Mouse (Mus musculus): ENCODE data around the gene Tchh. TPM values are rescaled to one million over a fixed set of nuclear protein-coding genes. Genes with fewer than 3 reads are reported as not detected.

Tchh gene
- 1.4 and 1.9 TPM in 2 replicates for polyA plus RNA-seq (2014; fragmentation: Nextera tagmentation; extraction: Ambion mirVana)

DNA sequence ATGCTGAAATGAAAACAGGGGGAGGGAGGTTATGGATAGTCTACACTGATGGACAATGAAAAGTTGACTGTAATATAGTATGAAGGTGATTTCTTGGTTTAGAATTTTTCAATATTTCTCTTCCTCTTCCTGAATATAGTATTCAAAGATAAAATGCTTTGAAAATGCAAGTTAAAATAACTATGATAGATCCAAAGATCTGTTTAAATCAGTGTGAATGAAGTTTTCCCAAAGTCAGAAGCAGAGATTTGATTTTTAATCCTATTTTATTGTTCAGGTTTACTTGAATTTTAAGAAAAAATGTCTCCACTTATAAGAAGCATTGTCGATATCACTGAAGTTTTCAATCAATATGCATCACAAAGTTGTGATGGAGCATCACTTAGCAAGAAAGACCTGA is at the start of gene Tchh:
Gene Tchh, plus strand, starts transcription at position 301 of the 400 bp plus-strand sequence.
- peaks cover 29% of the 10 kb centered on the region for H3K27me3 ChIP-seq (ENCODE audit: insufficient read depth, low read length)
- no peak for TF ChIP-seq CTCF (IDR thresholded peaks at IDR 0.05; ENCODE audit: low read depth)

GRCm38 (mm10) chr3:93393366-93393765 is 48.8 kb upstream of the Tchh start, which contains the start of gene Rptn:
Rptn (plus strand) TSS chr3:93393699.
- Histone ChIP-seq H3K36me3 (ENCODE audit: insufficient read depth) (no peaks in the 10 kb centered on the region), H3K9me3 (ENCODE audit: low read depth, low read length) (no peaks in the 10 kb centered on the region), H3K27ac (ENCODE audit: low read depth) (no peak within 1 kb of the TSS), H3K27me3 (ENCODE audit: insufficient read depth, low read length) (no peaks in the 10 kb centered on the region), H3K4me1 (ENCODE audit: insufficient read depth) (no peaks in the 10 kb centered on the region), H3K9ac (no peak within 1 kb of the TSS), H3K4me3 (ENCODE audit: low read depth, low read length) (no peak within 1 kb of the TSS), H3K4me2 (no peak within 1 kb of the TSS)
- 53% methylated on average over 2 of the region's 2 CpGs for WGBS
- DNase-seq, result no peak
- no peak for ATAC-seq (ENCODE audit: insufficient read depth)
- no peak for TF ChIP-seq CTCF (IDR thresholded peaks at IDR 0.05; ENCODE audit: low read depth)

More for the DNA sequence above, at the start of gene Tchh:
- ATAC-seq (ENCODE audit: insufficient read depth) (no peak), DNase-seq (no peak)
- Histone ChIP-seq H3K4me2 (peak within 1 kb of the TSS; percentile 87), H3K4me3 (ENCODE audit: low read depth, low read length) (peak within 1 kb of the TSS; percentile 49), H3K27ac (ENCODE audit: low read depth) (no peak within 1 kb of the TSS), H3K9me3 (ENCODE audit: low read depth, low read length) (no peaks in the 10 kb centered on the region), H3K36me3 (ENCODE audit: insufficient read depth) (no peaks in the 10 kb centered on the region), H3K4me1 (ENCODE audit: insufficient read depth) (no peaks in the 10 kb centered on the region), H3K9ac (no peak within 1 kb of the TSS)
- 78% methylated on average over 1 of the region's 1 CpGs for WGBS

DNA sequence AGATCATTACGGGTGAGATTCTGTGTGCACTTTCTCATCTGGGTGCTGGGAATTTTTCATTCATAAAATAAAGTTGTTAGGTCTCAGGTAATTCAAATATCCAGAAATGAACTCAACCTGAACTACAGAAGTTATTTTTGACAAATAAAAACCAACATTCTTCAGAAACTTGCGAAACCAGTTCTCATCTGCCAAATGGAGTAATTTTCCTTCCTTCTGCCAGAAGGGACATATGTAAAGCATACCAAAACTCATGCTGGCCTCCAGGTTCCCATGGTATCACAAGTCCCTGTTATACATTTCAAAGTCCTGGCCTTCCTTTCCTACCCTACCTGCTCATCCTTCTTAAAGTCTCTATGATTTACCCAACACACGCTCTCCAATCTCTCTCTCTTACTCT is 38.2 kb upstream of the Tchh start:
- 80% methylated on average over 3 of the region's 3 CpGs for WGBS
- no peak for TF ChIP-seq CTCF (IDR thresholded peaks at IDR 0.05; ENCODE audit: low read depth)
- DNase-seq, result peak; percentile 69
- no peak overlapping the region for H3K4me2 ChIP-seq
- H3K9me3 ChIP-seq (ENCODE audit: low read depth, low read length), result no peaks in the 10 kb centered on the region
- H3K9ac ChIP-seq, result no peak overlapping the region
- H3K36me3 ChIP-seq (ENCODE audit: insufficient read depth), result no peaks in the 10 kb centered on the region
- no peak overlapping the region for H3K4me3 ChIP-seq (ENCODE audit: low read depth, low read length)
- no peaks in the 10 kb centered on the region for H3K4me1 ChIP-seq (ENCODE audit: insufficient read depth)
- no peak for ATAC-seq (ENCODE audit: insufficient read depth)
- no peak overlapping the region for H3K27ac ChIP-seq (ENCODE audit: low read depth)
- H3K27me3 ChIP-seq (ENCODE audit: insufficient read depth, low read length), result no peaks in the 10 kb centered on the region

DNA sequence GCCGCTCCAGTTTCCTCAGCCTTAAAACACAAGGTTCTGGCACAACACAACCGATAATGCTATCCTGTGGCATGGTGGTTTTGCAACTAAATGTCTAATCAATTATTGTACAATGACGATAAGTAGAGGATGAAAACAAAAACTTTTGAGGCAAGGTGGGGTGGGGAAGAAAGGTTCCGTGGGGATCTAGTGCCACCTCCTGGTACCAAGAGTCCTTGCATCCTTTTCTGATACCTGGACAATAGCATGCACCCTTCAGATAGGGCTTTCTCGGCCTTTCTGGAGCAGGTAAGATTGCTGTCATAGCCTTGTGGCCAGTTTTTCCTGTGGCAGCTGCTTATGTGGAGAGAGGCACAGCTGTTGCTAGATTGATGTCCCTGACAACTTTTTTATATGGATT is 35.1 kb upstream of the Tchh start:
- Histone ChIP-seq H3K36me3 (ENCODE audit: insufficient read depth) (no peaks in the 10 kb centered on the region), H3K9me3 (ENCODE audit: low read depth, low read length) (no peaks in the 10 kb centered on the region), H3K4me3 (ENCODE audit: low read depth, low read length) (no peak overlapping the region), H3K4me1 (ENCODE audit: insufficient read depth) (no peaks in the 10 kb centered on the region), H3K4me2 (no peak overlapping the region), H3K27ac (ENCODE audit: low read depth) (no peak overlapping the region), H3K27me3 (ENCODE audit: insufficient read depth, low read length) (no peaks in the 10 kb centered on the region), H3K9ac (no peak overlapping the region)
- peak; percentile 80 for TF ChIP-seq CTCF (IDR thresholded peaks at IDR 0.05; ENCODE audit: low read depth)
- WGBS, result 31% methylated on average over 5 of the region's 5 CpGs
- peak; percentile 35; the same call in 1 of the 2 replicates for ATAC-seq (ENCODE audit: insufficient read depth)
- DNase-seq, result peak; percentile 44

DNA sequence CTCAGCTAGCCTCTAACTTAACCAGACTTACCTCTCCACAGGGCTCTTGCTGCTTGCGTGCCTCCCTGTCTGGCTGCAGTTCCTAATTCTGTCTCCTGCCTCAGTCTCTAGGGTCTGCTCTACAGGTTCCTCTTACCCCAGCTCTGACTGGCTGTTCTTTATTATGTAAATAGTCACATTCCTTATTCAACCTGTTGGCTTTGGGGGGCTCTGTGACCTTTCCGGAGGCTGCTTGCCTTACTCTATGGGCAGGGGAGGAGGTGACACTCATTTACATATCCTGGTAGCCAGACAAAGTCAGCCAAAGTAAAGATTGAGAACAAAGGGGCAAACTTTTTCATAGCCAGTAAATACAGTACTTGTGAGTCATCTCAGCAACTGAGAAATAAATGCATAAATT is 30.2 kb upstream of the Tchh start:
- H3K9ac ChIP-seq, result no peak overlapping the region
- no peaks in the 10 kb centered on the region for H3K36me3 ChIP-seq (ENCODE audit: insufficient read depth)
- WGBS, result 19% methylated on average over 2 of the region's 2 CpGs
- H3K4me1 ChIP-seq (ENCODE audit: insufficient read depth), result no peaks in the 10 kb centered on the region
- H3K27ac ChIP-seq (ENCODE audit: low read depth), result no peak overlapping the region
- DNase-seq, result no peak
- H3K9me3 ChIP-seq (ENCODE audit: low read depth, low read length), result no peaks in the 10 kb centered on the region
- no peaks in the 10 kb centered on the region for H3K27me3 ChIP-seq (ENCODE audit: insufficient read depth, low read length)
- ATAC-seq (ENCODE audit: insufficient read depth), result no peak
- H3K4me2 ChIP-seq, result no peak overlapping the region
- no peak overlapping the region for H3K4me3 ChIP-seq (ENCODE audit: low read depth, low read length)
- no peak for TF ChIP-seq CTCF (IDR thresholded peaks at IDR 0.05; ENCODE audit: low read depth)

- no peak overlapping the region for H3K27ac ChIP-seq (ENCODE audit: low read depth)
- ATAC-seq (ENCODE audit: insufficient read depth) (no peak), DNase-seq (no peak)
- no peak overlapping the region for H3K4me3 ChIP-seq (ENCODE audit: low read depth, low read length)
- no peaks in the 10 kb centered on the region for H3K27me3 ChIP-seq (ENCODE audit: insufficient read depth, low read length)
- H3K9me3 ChIP-seq (ENCODE audit: low read depth, low read length), result no peaks in the 10 kb centered on the region
- WGBS, result 62% methylated on average over 3 of the region's 3 CpGs
- no peaks in the 10 kb centered on the region for H3K36me3 ChIP-seq (ENCODE audit: insufficient read depth)
- no peak overlapping the region for H3K4me2 ChIP-seq
- TF ChIP-seq CTCF (IDR thresholded peaks at IDR 0.05; ENCODE audit: low read depth), result no peak
- no peaks in the 10 kb centered on the region for H3K4me1 ChIP-seq (ENCODE audit: insufficient read depth)
- no peak overlapping the region for H3K9ac ChIP-seq
Observed at GRCm38 (mm10) chr3:93431673-93432072, 10.5 kb upstream of the Tchh start.

DNA sequence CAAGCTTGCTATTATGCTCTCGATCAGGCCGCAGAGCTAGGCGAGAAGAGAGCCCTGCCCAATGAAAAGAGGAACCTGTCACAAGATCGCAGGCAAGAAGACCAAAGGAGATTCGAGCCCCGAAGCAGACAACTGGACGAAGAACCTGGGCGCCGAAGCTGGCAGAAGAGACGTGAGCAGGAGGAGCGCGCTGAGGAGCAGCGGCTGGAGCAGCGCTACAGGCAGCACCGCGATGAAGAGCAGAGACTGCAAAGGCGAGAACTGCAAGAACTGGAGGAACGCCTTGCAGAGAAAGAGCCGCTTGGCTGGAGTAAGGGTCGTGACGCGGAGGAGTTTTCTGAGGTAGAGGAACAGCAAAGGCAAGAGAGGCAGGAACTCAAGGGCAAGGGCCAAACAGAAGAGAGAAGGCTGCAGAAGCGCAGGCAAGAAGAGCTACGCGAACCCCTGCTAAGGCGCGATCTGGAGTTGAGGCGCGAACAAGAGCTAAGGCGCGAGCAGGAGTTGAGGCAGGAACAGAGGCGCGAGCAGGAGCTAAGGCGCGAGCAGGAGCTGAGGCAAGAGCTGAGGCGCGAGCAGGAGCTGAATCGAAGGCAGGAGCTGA is 1.5 kb downstream of the Tchh start:
- Histone ChIP-seq H3K9ac (peak overlapping the region; percentile 41), H3K27ac (ENCODE audit: low read depth) (no peak overlapping the region), H3K4me2 (peak overlapping the region; percentile 87), H3K36me3 (ENCODE audit: insufficient read depth) (no peaks in the 10 kb centered on the region), H3K27me3 (ENCODE audit: insufficient read depth, low read length) (peaks cover 34% of the 10 kb centered on the region), H3K4me3 (ENCODE audit: low read depth, low read length) (peak overlapping the region; percentile 49), H3K9me3 (ENCODE audit: low read depth, low read length) (no peaks in the 10 kb centered on the region), H3K4me1 (ENCODE audit: insufficient read depth) (no peaks in the 10 kb centered on the region; the same call in none of the 2 replicates)
- DNase-seq (peak; percentile 59), ATAC-seq (ENCODE audit: insufficient read depth) (no peak)
- no peak for TF ChIP-seq CTCF (IDR thresholded peaks at IDR 0.05; ENCODE audit: low read depth)
- WGBS, result under 1% methylated on average over 38 of the region's 38 CpGs

All from lung, embryonic 14.5 days (tissue).